Mouse (Mus musculus) heart, embryonic 10.5 days (tissue): ENCODE measurements around the gene Spryd3. TPM values are rescaled to one million over a fixed set of nuclear protein-coding genes. Genes with fewer than 3 reads are reported as not detected.

Experiments used
- DNase-seq: peaks from one replicate; pipeline ENCODE4 v3.0.0-alpha.2; 2017; ENCODE audit warnings: low spot score
- H3K27ac ChIP-seq: fragments of 300-500 bp; sonication (generic); 2 replicates; pipeline ENCODE4 v1.5.1; 2016; ENCODE audit warnings: mild to moderate bottlenecking
- H3K27me3 ChIP-seq: fragments of 300-500 bp; sonication (generic); 2 replicates; pipeline ENCODE4 v1.6.1; 2016; ENCODE audit warnings: mild to moderate bottlenecking; ENCODE audit not compliant: poor library complexity, insufficient read depth, severe bottlenecking
- H3K36me3 ChIP-seq: fragments of 300-500 bp; sonication (generic); 2 replicates; pipeline ENCODE4 v1.6.1; 2016; ENCODE audit warnings: mild to moderate bottlenecking, moderate library complexity
- H3K4me1 ChIP-seq: fragments of 300-500 bp; sonication (generic); 2 replicates; pipeline ENCODE4 v1.6.1; 2016; ENCODE audit warnings: mild to moderate bottlenecking
- H3K4me3 ChIP-seq: fragments of 300-500 bp; sonication (generic); 2 replicates; pipeline ENCODE4 v1.5.1; 2016; ENCODE audit warnings: mild to moderate bottlenecking, moderate library complexity
- H3K9me3 ChIP-seq: fragments of 300-500 bp; sonication (generic); 2 replicates; pipeline ENCODE4 v1.6.1; 2016; ENCODE audit warnings: mild to moderate bottlenecking, moderate library complexity
- WGBS: fragments of 180-500 bp; shearing (Covaris S2); methylation state at CpG from one replicate; pipeline ENCODE4 v1.1.7; 2016; 5-methylcytosine and 5-hydroxymethylcytosine counted together
- polyA plus RNA-seq: library from polyadenylated mRNA; unstranded; fragments of >200 nt; fragmentation: Nextera tagmentation; extraction: Ambion mirVana; gene quantifications from 2 replicates; pipeline ENCODE4 v1.2.1, GENCODE M21; 2016

Spryd3 gene
- polyA plus RNA-seq, 1 experiment from 2014 or later: 19.0 TPM

- Histone ChIP-seq H3K4me3 (peak overlapping the region; percentile 72), H3K9me3 (no peaks in the 10 kb centered on the region), H3K4me1 (peaks cover 72% of the 10 kb centered on the region), H3K27ac (peak overlapping the region; percentile 93), H3K36me3 (peaks cover 30% of the 10 kb centered on the region), H3K27me3 (no peaks in the 10 kb centered on the region)
- 20% methylated on average over 8 of the region's 8 CpGs for WGBS
- DNase-seq: no peak
These were observed 36.3 kb downstream of the Spryd3 start for GRCm38 (mm10) chr15:102099771-102100160.

GRCm38 (mm10) chr15:102099260-102099659 lies 36.8 kb downstream of the Spryd3 start:
- Histone ChIP-seq H3K9me3 (no peaks in the 10 kb centered on the region), H3K4me1 (peaks cover 67% of the 10 kb centered on the region), H3K36me3 (peaks cover 36% of the 10 kb centered on the region), H3K4me3 (peak overlapping the region; percentile 72), H3K27ac (0 out of 2 replicates have a peak overlapping the region, but pooled peaks have one; percentile 93), H3K27me3 (no peaks in the 10 kb centered on the region)
- WGBS: 40% methylated on average over 5 of the region's 5 CpGs
- no peak for DNase-seq

- H3K27ac ChIP-seq: no peak overlapping the region
- peaks cover 55% of the 10 kb centered on the region for H3K4me1 ChIP-seq
- no peaks in the 10 kb centered on the region for H3K9me3 ChIP-seq
- no peak for DNase-seq
- WGBS: 39% methylated on average over 5 of the region's 5 CpGs
- H3K36me3 ChIP-seq: peaks cover 47% of the 10 kb centered on the region
- no peak overlapping the region for H3K4me3 ChIP-seq
- H3K27me3 ChIP-seq: no peaks in the 10 kb centered on the region
These were observed 38.0 kb downstream of the Spryd3 start for GRCm38 (mm10) chr15:102097991-102098555.

- H3K27ac ChIP-seq: no peak overlapping the region
- no peaks in the 10 kb centered on the region for H3K9me3 ChIP-seq
- no peaks in the 10 kb centered on the region for H3K27me3 ChIP-seq
- WGBS: 69% methylated on average over 8 of the region's 8 CpGs
- DNase-seq: no peak
- peaks cover 55% of the 10 kb centered on the region for H3K36me3 ChIP-seq
- no peak overlapping the region for H3K4me3 ChIP-seq
- H3K4me1 ChIP-seq: peaks cover 48% of the 10 kb centered on the region
These were observed 38.7 kb downstream of the Spryd3 start for GRCm38 (mm10) chr15:102097147-102097915.

GRCm38 (mm10) chr15:102094988-102095387 lies 41.0 kb downstream of the Spryd3 start:
- Histone ChIP-seq H3K9me3 (no peaks in the 10 kb centered on the region), H3K27me3 (no peaks in the 10 kb centered on the region), H3K4me1 (peaks cover 25% of the 10 kb centered on the region), H3K27ac (no peak overlapping the region), H3K36me3 (peaks cover 78% of the 10 kb centered on the region), H3K4me3 (no peak overlapping the region)
- no peak for DNase-seq
- WGBS: 87% methylated on average over 16 of the region's 16 CpGs

- peaks cover 16% of the 10 kb centered on the region for H3K4me1 ChIP-seq
These were observed 41.9 kb downstream of the Spryd3 start for GRCm38 (mm10) chr15:102094157-102094556.

GRCm38 (mm10) chr15:102092222-102092621 lies 43.8 kb downstream of the Spryd3 start:
- no peak for DNase-seq
- H3K9me3 ChIP-seq: no peaks in the 10 kb centered on the region
- WGBS: 92% methylated on average over 4 of the region's 4 CpGs
- H3K4me3 ChIP-seq: no peak overlapping the region
- H3K27ac ChIP-seq: no peak overlapping the region
- no peaks in the 10 kb centered on the region for H3K27me3 ChIP-seq
- no peaks in the 10 kb centered on the region for H3K4me1 ChIP-seq
- H3K36me3 ChIP-seq: peaks cover 98% of the 10 kb centered on the region

More at GRCm38 (mm10) chr15:102094157-102094556, 41.9 kb downstream of the Spryd3 start:
- Histone ChIP-seq H3K9me3 (no peaks in the 10 kb centered on the region), H3K4me3 (no peak overlapping the region), H3K36me3 (peaks cover 87% of the 10 kb centered on the region), H3K27me3 (no peaks in the 10 kb centered on the region), H3K27ac (no peak overlapping the region)
- DNase-seq: no peak
- WGBS: 81% methylated on average over 2 of the region's 2 CpGs

- DNase-seq: no peak
- Histone ChIP-seq H3K9me3 (no peaks in the 10 kb centered on the region), H3K4me3 (no peak overlapping the region), H3K36me3 (peaks cover 100% of the 10 kb centered on the region), H3K27ac (no peak overlapping the region), H3K27me3 (no peaks in the 10 kb centered on the region), H3K4me1 (no peaks in the 10 kb centered on the region)
- 93% methylated on average over 1 of the region's 1 CpGs for WGBS
These were observed 44.3 kb downstream of the Spryd3 start for GRCm38 (mm10) chr15:102091688-102092087.

GRCm38 (mm10) chr15:102091063-102091679 lies 44.9 kb downstream of the Spryd3 start:
- WGBS: 77% methylated on average over 12 of the region's 12 CpGs
- Histone ChIP-seq H3K27me3 (no peaks in the 10 kb centered on the region), H3K36me3 (peaks cover 100% of the 10 kb centered on the region), H3K4me1 (no peaks in the 10 kb centered on the region), H3K9me3 (no peaks in the 10 kb centered on the region), H3K27ac (no peak overlapping the region), H3K4me3 (no peak overlapping the region)
- DNase-seq: no peak

- no peak overlapping the region for H3K4me3 ChIP-seq
- H3K4me1 ChIP-seq: no peaks in the 10 kb centered on the region
- no peak for DNase-seq
- no peaks in the 10 kb centered on the region for H3K27me3 ChIP-seq
- peaks cover 100% of the 10 kb centered on the region for H3K36me3 ChIP-seq
- no peak overlapping the region for H3K27ac ChIP-seq
- no peaks in the 10 kb centered on the region for H3K9me3 ChIP-seq
- WGBS: 88% methylated on average over 12 of the region's 12 CpGs
These were observed 46.0 kb downstream of the Spryd3 start for GRCm38 (mm10) chr15:102089914-102090585.

GRCm38 (mm10) chr15:102083028-102083427 lies 53.0 kb downstream of the Spryd3 start:
- Histone ChIP-seq H3K36me3 (peaks cover 80% of the 10 kb centered on the region), H3K4me1 (peaks cover 4% of the 10 kb centered on the region), H3K4me3 (no peak overlapping the region), H3K9me3 (no peaks in the 10 kb centered on the region), H3K27ac (no peak overlapping the region), H3K27me3 (no peaks in the 10 kb centered on the region)
- DNase-seq: no peak
- 82% methylated on average over 4 of the region's 4 CpGs for WGBS

- H3K27ac ChIP-seq: no peak overlapping the region
- WGBS: 90% methylated on average over 4 of the region's 4 CpGs
These were observed 53.9 kb downstream of the Spryd3 start for GRCm38 (mm10) chr15:102082148-102082547.

GRCm38 (mm10) chr15:102080429-102080828 lies 55.6 kb downstream of the Spryd3 start:
- Histone ChIP-seq H3K9me3 (no peaks in the 10 kb centered on the region), H3K4me1 (peaks cover 14% of the 10 kb centered on the region), H3K27me3 (no peaks in the 10 kb centered on the region), H3K36me3 (peaks cover 54% of the 10 kb centered on the region), H3K27ac (no peak overlapping the region), H3K4me3 (no peak overlapping the region)
- no peak for DNase-seq
- WGBS: 74% methylated on average over 2 of the region's 2 CpGs

More at GRCm38 (mm10) chr15:102082148-102082547, 53.9 kb downstream of the Spryd3 start:
- H3K27me3 ChIP-seq: no peaks in the 10 kb centered on the region
- peaks cover 71% of the 10 kb centered on the region for H3K36me3 ChIP-seq
- peaks cover 4% of the 10 kb centered on the region for H3K4me1 ChIP-seq
- no peak overlapping the region for H3K4me3 ChIP-seq
- no peak for DNase-seq
- no peaks in the 10 kb centered on the region for H3K9me3 ChIP-seq
